Mouse (Mus musculus) c-Kit-negative CD71-positive TER-119-positive erythroid progenitor cells, embryonic 14.5 days (primary cell): ENCODE data around the gene Hivep3.

Experiments used
- DNase-seq: peaks from one replicate; pipeline ENCODE4 v3.0.0-alpha.2; 2013; ENCODE audit warnings: low read depth, low spot score

Gene Hivep3

DNA sequence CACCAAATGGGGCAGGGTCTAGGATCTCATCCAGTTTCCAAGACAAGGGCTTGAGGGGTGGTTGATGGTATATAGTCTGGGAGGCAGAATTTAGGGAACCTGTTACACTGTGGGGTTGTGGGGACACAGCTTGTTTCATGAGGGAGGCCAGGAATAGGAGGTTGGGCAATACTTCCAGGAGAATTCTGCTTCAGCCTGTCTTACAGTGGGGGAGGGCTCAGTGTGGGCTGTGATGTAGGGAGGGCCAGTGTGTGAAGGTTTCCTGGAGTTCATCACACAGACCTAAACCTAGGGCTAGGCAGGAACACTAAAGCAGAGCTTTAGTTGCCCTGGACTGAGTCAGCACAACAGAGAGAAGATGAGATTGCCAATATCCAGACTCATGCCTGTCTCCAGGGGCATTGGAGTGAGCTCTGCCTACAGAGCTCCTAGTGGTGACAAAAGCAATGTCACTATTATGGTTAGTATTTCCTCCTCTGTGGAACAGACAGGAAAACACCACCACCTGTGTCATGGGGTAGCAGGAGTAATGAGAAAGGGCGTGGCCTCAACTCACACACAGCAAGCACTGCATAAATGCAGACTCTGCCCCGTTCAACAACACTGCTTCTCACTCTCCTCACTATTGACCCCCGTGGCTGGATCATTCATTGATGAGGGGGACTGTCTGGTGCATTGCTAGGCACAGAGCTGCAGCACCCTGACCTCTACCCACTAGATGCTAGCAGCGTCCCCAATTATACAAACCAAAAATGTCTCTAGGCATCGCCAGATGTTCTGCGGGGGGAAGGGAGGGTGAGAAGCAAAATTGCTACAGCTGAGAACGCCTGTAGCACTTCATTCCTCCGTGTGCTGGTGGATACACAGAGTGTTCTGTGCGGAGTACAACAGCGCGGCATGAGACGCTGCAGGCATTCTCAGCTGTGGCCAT is 213.9 kb downstream of the Hivep3 start:
- DNase-seq, result no peak

GRCm38 (mm10) chr4:119948406-119948805 is 214.8 kb downstream of the Hivep3 start:
- no peak for DNase-seq

DNA sequence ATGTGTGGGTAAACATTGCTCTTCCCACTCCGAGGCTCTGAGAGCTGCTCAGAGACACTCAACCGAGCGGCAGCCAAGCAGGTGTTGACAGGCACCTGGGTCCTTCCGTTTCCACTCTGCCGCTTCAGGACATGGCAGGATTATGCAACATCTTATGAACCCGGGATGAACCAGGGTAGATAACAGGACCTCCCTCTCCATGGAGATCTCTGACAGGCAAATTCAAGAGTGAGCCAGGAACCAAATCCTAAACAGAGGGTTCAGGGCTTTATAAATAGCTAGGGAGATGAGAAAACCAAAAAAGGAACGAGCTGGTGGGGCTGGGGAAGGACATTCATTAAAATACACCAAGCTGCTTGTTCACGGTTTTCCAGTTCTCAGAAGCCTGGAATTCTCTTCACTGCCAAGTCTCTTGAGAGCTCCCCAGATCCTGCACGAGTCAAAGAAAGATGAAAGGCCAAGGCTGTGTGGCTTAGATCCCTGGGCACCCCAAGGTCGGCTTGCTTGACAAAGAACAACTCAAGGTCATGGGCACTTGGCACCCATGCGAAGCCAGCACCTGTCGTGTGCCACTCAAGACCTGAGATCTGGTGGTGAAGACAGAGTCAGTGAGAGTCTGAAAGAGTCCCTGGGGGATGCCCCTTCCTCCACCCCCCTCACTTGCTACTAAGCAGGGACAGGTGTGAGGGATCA is 215.5 kb downstream of the Hivep3 start:
- no peak for DNase-seq

DNA sequence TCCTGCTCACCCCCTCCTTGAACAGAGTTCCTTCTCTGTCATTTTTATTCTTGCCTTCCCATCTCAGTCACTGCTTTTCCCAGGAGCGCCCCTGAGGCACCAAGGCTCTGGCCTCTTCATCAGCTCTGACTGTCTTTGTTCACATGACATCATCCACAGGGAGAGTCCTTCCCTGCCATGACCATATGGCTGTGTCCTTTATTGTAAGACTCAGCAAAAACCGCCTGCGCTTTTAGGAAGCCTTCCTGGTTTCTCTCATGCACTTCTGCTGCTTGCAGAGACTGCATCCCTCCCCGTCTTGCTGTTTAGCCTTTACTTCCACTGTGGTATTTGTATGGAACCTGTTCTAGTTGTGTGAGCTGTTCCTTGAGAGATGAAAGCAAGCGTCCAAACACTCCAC is 216.6 kb downstream of the Hivep3 start:
- no peak for DNase-seq

- DNase-seq, result no peak
These were observed 217.5 kb downstream of the Hivep3 start for GRCm38 (mm10) chr4:119951081-119951480.

DNA sequence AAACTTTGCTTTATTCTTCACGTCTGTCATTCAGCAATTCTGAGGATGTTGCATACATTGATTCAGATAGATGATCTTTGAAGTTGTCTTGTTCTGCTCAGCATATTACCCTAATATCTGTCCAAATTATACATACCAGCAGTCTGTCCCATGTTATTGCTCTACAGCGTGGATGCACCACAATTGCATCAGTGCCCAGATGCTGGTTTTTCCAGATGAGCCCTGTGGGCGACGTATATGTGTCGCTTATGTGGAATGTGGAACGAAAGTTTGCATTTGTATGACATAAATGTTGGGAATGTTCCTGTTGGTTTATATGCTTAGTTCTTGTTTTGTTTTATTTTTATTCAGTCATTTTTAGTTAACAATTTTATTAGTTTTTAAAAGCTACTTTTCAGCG is 221.4 kb downstream of the Hivep3 start:
- DNase-seq, result no peak

DNA sequence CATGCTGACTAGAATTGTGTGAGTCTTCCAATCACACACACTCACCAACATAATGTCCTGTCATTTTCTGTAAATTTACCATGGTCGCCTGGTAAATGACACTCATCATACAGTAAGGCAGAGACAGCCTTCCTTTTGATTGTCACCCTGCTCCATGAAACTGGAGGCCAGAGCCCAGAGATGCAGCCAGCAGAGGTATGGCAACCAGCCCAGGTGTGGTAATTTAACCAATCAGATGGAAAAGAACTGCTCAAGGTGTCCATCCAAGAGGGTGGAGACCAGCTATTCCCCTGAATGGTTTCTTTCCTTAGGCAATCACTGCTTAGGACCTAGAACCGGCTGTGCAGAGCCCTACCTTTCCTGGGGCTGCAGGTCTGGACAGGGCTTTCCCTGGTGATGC is 224.4 kb downstream of the Hivep3 start:
- no peak for DNase-seq

DNA sequence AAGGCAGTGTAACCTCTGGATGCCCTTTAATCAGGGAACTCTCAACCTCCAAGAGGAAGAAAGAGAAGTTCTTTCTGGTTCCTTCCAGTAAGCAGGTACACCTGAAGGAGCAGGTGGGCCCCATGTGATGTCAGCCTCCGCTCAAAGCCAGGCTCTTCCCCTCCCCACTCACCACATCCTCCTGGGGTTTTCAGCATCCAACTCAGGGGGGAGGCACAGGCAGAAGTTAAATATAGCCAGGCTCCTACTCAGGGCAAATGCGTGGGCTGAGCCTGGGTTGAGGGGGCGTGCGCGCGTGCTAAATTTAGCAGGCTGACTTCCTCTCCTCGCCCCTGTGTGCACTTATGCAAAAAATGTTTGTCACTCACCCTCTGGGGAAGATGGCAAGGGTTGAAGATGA is 225.7 kb downstream of the Hivep3 start:
- DNase-seq, result no peak

- no peak for DNase-seq
These were observed 226.3 kb downstream of the Hivep3 start for GRCm38 (mm10) chr4:119959873-119960272.

DNA sequence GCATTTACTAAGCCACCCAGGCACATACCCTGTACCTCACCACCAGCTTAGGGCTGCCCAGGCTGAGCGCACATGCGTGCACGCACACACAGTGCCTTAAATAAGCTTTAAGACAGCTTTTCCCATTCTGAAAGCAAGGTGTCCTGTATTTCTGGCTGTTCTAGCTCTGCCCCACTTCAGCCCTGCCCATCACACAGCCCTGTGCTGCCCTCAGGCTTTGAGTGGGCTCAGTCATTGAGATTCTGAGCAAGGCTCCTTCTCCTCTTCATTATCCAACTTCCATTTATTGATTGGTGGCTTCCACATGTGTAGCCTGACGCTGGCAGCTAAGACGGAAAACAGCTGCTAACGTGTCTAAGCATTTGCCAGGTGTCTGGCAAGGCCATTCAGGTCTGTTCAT is 226.9 kb downstream of the Hivep3 start:
- DNase-seq, result no peak

- DNase-seq, result no peak
These were observed 227.6 kb downstream of the Hivep3 start for GRCm38 (mm10) chr4:119961164-119961563.

DNA sequence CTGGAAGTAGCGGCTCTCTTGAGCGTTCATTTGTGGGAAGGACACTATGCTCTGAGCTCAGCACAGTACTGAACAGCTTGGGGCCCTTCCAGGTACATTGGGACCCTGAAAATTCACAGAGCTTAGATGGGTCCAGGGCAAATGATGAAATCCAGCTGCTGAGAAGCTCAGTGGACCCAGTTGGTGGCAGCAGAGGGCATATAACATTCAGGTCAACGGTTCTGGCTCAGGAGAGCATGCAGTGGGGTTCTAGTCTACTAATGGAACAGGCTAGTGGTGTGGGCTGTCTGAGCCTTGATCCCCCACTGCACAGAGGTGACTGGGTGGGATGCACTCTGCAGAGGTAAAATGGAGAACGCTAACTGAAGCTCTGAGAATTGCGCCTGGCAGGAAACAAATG is 228.5 kb downstream of the Hivep3 start:
- DNase-seq, result no peak

DNA sequence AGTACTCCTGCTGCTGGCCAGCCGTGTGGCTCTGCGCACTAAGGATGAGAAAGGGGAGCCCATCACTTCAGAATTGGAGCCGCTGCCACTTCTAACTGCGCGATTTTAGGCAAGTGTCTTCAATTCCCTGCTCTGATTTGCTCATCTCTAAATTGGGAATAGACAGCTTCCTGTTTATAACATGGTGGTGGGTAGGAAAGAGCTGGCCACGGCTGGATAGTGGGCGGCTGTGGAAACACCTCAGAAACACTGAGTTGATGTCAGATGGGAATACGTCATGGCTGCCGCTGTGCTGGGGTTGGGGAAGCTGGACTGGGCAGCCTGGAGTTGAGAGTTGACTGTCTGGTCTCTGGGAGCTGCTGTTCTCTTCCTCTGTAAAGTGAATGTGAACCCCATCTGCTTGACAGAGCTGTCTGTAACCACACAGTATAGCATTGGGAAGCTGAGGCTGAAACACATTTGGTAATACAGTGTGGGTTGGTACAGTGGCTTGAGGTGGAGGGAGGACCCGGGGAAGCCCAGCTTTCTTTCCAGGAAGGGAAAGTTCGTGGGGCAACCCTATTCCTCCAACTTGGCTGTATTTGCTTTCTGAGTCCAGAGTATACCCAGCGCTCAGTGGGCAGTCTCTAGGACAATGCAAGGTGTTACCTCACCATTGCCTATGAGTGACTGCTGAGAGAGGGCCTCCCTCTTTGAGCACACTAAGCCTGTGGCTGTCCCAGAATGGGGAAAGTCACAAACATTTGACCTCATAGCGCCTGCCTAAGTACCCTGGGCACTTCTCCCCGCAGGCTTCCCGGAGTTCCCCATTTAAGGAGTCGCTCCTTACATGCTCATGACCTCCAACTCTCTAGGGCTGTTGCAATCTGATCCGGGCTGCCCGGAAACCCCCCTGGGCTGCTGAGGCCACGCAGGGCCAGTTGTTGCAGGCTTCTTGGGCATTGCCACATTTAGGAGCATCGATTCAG is 232.8 kb downstream of the Hivep3 start:
- DNase-seq, result no peak

- DNase-seq, result no peak
These were observed 233.6 kb downstream of the Hivep3 start for GRCm38 (mm10) chr4:119967073-119967608.

DNA sequence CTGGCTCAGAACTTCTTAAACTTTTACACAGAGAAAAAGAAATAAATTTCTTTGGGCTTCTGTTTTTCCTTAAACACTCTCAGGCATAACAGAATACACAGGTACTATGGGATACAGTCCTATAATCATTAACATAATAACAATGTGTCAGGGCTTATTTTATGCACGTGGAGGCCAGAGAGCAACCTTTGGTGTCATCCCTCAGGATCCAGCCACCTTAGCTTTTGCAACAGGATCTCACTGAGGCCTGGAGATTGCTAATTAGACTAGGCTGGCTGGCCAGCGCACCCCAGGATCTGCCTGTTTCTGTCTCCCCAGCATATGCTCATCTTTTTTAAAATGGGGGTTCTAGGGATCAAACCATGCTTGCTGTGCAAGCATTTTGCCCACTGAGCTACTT is 234.1 kb downstream of the Hivep3 start:
- no peak for DNase-seq

GRCm38 (mm10) chr4:119968071-119968470 is 234.5 kb downstream of the Hivep3 start:
- no peak for DNase-seq

- DNase-seq, result no peak
These were observed 235.3 kb downstream of the Hivep3 start for GRCm38 (mm10) chr4:119968887-119969286.

DNA sequence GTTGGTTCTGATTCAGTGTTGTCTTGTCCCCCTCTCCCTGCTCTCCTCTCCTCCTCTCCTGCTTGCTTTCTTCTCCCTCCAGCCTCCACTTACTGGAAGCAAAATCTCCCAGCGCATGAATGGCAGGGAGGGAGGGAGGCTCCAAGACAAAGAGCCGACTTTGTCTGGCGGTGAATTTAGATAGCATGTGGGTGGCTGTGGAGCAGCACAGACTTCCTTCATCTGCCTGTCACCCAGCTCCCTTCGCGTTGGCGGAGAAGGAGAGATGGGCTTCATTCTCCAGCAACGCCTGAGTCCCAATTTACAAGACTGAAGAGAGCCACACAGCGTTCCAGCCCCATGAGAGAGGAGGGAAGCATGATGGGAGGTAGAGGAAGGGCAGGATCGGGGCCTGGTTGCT is 236.6 kb downstream of the Hivep3 start:
- no peak for DNase-seq

DNA sequence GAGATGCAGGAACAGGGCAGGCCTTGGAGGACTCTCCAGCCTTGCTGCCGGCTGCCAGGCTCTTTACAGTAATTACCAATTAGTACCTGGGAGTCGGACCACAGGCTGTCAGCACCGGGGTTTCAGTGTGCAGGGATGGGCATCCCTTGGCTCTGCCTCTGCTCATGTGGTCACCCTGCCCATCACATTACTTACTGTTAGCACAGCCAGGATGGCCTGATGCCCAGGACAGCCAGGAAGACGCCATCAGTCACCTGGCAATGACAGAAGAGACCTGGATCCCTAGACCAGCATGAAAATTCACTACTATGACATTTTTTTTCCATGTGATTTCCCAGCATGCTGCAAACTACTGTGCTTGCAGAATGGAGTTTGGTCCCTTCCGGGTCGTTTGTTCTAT is 238.8 kb downstream of the Hivep3 start:
- no peak for DNase-seq

DNA sequence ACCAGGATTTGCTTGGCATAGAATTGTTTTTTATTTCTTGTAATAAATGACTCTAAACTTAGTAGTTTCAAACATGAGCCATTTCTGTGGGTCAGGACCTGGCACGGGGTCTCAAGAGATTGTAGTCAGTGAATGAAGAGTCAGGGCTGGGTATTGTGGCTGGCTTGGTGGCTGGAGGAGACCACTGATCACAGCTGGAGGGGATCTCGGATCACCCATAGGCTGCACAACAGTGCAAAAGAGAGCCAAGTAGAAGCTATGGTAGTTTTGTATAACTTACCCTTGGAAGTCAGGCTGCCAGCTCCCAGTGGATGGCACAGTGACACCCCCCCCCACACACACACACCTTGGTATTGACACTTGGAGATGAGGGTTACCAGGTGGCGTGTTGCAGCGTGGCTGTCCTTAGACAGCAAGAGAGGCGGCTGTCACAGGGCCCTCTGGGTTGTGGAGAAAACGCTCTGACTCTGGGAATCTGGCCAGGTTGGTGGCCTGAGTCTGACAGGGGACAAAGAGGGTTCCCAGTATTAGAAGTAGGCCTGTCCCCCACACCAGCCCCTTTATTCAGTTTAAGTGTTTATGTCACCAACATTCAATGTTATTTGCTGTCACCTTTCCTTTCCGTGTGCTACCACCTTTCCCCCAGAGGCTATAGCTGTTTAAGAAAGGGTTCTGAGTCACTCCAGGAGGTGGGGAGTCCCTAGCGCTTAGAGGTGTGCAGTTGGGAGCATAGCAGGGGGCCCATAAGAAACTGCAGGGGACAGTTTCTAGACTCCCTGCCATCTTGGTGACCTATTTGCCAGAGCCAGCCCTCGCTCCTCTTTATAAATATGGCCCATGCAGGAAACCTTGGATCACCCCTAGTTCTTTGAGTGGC is 240.4 kb downstream of the Hivep3 start:
- no peak for DNase-seq

DNA sequence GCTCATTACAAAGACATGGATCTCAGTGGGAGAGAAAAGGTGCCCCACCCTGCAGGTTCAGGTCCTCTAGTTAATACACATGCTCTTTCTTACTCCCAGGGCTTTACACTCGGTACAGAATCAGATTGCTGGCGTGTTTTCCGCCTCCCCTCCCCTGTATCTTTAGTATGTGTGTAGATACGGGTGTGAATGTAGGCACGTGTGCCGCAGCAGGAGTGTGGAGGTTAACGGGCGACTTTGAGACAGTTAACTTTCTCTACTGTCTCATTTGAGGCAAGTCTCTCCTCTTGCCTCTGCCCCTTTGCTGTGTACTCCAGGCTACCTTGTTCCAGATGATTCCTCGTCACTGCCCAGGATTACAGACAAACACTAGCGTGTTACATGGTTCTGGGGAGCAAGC is 241.7 kb downstream of the Hivep3 start:
- no peak for DNase-seq
